Mouse (Mus musculus): ENCODE results near the gene Gabpa. TPM values are rescaled to one million over a fixed set of nuclear protein-coding genes. Genes with fewer than 3 reads are reported as not detected.

Gabpa gene
- polyA plus RNA-seq, 1 experiment from 2014 or later = 24.6 TPM

GRCm38 (mm10) chr16:84911477-84912165 is 76.9 kb downstream of the Gabpa start:
- Histone ChIP-seq H3K9me3 (replicated peaks; ENCODE audit: low read length) (no peaks in the 10 kb centered on the region), H3K27me3 (ENCODE audit: insufficient read depth, low read length) (no peaks in the 10 kb centered on the region), H3K36me3 (ENCODE audit: insufficient read depth, low read length) (no peaks in the 10 kb centered on the region), H3K4me2 (ENCODE audit: low read length) (no peak overlapping the region), H3K4me3 (replicated peaks; ENCODE audit: low read depth, low read length) (no peak overlapping the region), H3K4me1 (replicated peaks; ENCODE audit: insufficient read depth, low read length) (no peaks in the 10 kb centered on the region), H3K9ac (ENCODE audit: low read depth, low read length) (no peak overlapping the region), H3K27ac (no peak overlapping the region)
- TF ChIP-seq CTCF (IDR thresholded peaks at IDR 0.05; ENCODE audit: low read depth) = no peak
- ATAC-seq (replicated peaks; ENCODE audit: low FRiP score, low read depth) (no peak), DNase-seq (ENCODE audit: low spot score) (no peak)
- WGBS = 94% methylated on average over 8 of the region's 8 CpGs

Other genes with a start within 250 kb of the Gabpa start
- gene Mrpl39, start 99.2 kb upstream of the Gabpa start, polyA plus RNA-seq (2015; fragmentation: Nextera tagmentation; extraction: Ambion mirVana) = 45.5 and 46.3 TPM in 2 replicates
- 7.1 and 8.3 TPM in 2 replicates for gene Jam2, start 60.8 kb upstream of the Gabpa start, polyA plus RNA-seq (2015; fragmentation: Nextera tagmentation; extraction: Ambion mirVana)
- 1,513 and 1,607 TPM in 2 replicates for gene Atp5j, start 700 bp downstream of the Gabpa start, polyA plus RNA-seq (2015; fragmentation: Nextera tagmentation; extraction: Ambion mirVana)